Mouse (Mus musculus) lung, postnatal 10 days (tissue): Measurements from ENCODE around the gene Efcab11.

Experiments
- DNase-seq: peaks from one replicate; pipeline ENCODE4 v3.0.0; 2021

The Efcab11 gene

GRCm38 (mm10) chr12:99884269-99885261 lies at the start of gene Efcab11, which contains the start of gene Tdp1:
Gene Efcab11 (minus strand): TSS chr12:99884439.
Gene Tdp1 (plus strand): TSS chr12:99884517.
- DNase-seq, result peak; percentile 94

- peak; percentile 31 for DNase-seq
Observed at GRCm38 (mm10) chr12:99933630-99934029, 49.4 kb upstream of the Efcab11 start.

GRCm38 (mm10) chr12:99932245-99932644 lies 48.0 kb upstream of the Efcab11 start:
- no peak for DNase-seq

GRCm38 (mm10) chr12:99929160-99929559 lies 44.9 kb upstream of the Efcab11 start:
- DNase-seq, result no peak

- no peak for DNase-seq
Observed at GRCm38 (mm10) chr12:99928311-99928710, 44.1 kb upstream of the Efcab11 start.

GRCm38 (mm10) chr12:99923703-99924102 lies 39.5 kb upstream of the Efcab11 start:
- no peak for DNase-seq

GRCm38 (mm10) chr12:99923131-99923606 lies 38.9 kb upstream of the Efcab11 start:
- DNase-seq, result no peak

- DNase-seq, result no peak
Observed at GRCm38 (mm10) chr12:99921045-99921444, 36.8 kb upstream of the Efcab11 start.

- no peak for DNase-seq
Observed at GRCm38 (mm10) chr12:99919636-99920035, 35.4 kb upstream of the Efcab11 start.

GRCm38 (mm10) chr12:99917800-99918427 lies 33.7 kb upstream of the Efcab11 start:
- DNase-seq, result no peak

GRCm38 (mm10) chr12:99911466-99911865 lies 27.2 kb upstream of the Efcab11 start:
- peak; percentile 14 for DNase-seq

GRCm38 (mm10) chr12:99904537-99904936 lies 20.3 kb upstream of the Efcab11 start:
- DNase-seq, result no peak

- no peak for DNase-seq
Observed at GRCm38 (mm10) chr12:99902867-99903370, 18.7 kb upstream of the Efcab11 start.

- peak; percentile 13 for DNase-seq
Observed at GRCm38 (mm10) chr12:99901973-99902866, 18.0 kb upstream of the Efcab11 start.

- no peak for DNase-seq
Observed at GRCm38 (mm10) chr12:99899991-99900390, 15.8 kb upstream of the Efcab11 start.

- DNase-seq, result no peak
Observed at GRCm38 (mm10) chr12:99898248-99898870, 14.1 kb upstream of the Efcab11 start.

GRCm38 (mm10) chr12:99897846-99898245 lies 13.6 kb upstream of the Efcab11 start:
- DNase-seq, result no peak

- no peak for DNase-seq
Observed at GRCm38 (mm10) chr12:99885282-99885901, 1.2 kb upstream of the Efcab11 start.

GRCm38 (mm10) chr12:99883713-99884105 lies 530 bp downstream of the Efcab11 start:
- peak; percentile 45 for DNase-seq

- peak; percentile 94 for DNase-seq
Observed at GRCm38 (mm10) chr12:99883000-99883712, 1.1 kb downstream of the Efcab11 start.

GRCm38 (mm10) chr12:99874609-99875008 lies 9.6 kb downstream of the Efcab11 start:
- no peak for DNase-seq
